26 mouse cellular contexts compared by ENCODE assay signal in the genomic region with DNA sequence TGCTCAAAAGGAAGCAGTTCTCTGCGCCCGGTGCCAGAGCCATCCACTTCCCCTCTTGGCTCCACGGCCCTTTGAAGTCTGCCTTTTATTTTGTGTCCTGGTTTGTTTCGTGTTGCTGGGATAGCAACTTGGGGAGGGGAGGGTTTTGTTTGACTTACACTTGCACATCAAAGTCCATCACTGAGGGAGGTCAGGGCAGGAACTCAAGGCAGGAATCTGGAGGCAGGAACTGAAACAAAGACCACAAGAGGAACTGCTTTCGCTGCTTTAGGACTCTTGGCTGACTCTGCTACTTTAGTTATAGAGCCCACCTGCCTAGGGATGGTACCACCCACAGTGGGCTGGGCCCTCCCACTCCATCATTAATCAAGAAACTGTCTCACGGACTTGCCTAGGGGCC. TPM values are rescaled to one million over a fixed set of nuclear protein-coding genes. Genes with fewer than 3 reads are reported as not detected.
DNase-seq lines count a peak whose midpoint lies in the region; ATAC-seq and TF ChIP-seq lines count a peak whose summit lies in the region.
"Had no signal": no experiment of that assay in that cellular context is flagged by ENCODE, and none has a peak within 500 bp of the region (broad histone marks: within the 10 kb centered on the region; RNA-seq: fewer than 3 reads in every experiment).

No protein-coding gene starts in this region.

- no peak for TF ChIP-seq EP300 in heart, adult 2 months (IDR thresholded peaks at IDR 0.05; ENCODE audit: insufficient read depth, low read depth, low read length)

- H3K9ac ChIP-seq in heart, embryonic 12.5 days, result no peak overlapping the region
- no peak overlapping the region for H3K9ac ChIP-seq in heart, adult 2 months (ENCODE audit: low read depth, low read length)
- H3K9ac ChIP-seq: embryonic facial prominence, embryonic 12.5 days; hindbrain, embryonic 14.5 days; limb, embryonic 12.5 days; stomach, embryonic 15.5 days had no signal

- peak overlapping the region; percentile 46 for H3K4me2 ChIP-seq in heart, embryonic 12.5 days
- H3K4me2 ChIP-seq: embryonic facial prominence, embryonic 12.5 days; hindbrain, embryonic 14.5 days; limb, embryonic 12.5 days; stomach, embryonic 15.5 days had no signal

- no peak for TF ChIP-seq CTCF in heart, adult 2 months (IDR thresholded peaks at IDR 0.05)

- no peaks in the 10 kb centered on the region for H3K9me3 ChIP-seq in heart, embryonic 12.5 days (replicated peaks)
- H3K9me3 ChIP-seq: embryonic facial prominence, embryonic 12.5 days; limb, embryonic 12.5 days; stomach, embryonic 15.5 days had no signal

- 0 out of 2 replicates have a peak overlapping the region, but pooled peaks have one; percentile 3 for H3K4me3 ChIP-seq in heart, embryonic 12.5 days
- H3K4me3 ChIP-seq in heart, adult 2 months, result no peak overlapping the region
- H3K4me3 ChIP-seq: embryonic facial prominence, embryonic 12.5 days; left cerebral cortex, adult 2 months; limb, embryonic 12.5 days; stomach, embryonic 15.5 days had no signal

- H3K27me3 ChIP-seq in heart, embryonic 12.5 days (replicated peaks), result 0 out of 2 replicates have a peak, but pooled peaks cover 7% of the 10 kb centered on the region
- no peaks in the 10 kb centered on the region for H3K27me3 ChIP-seq in heart, adult 2 months (ENCODE audit: control insufficient read depth, insufficient read depth, low read length)
- H3K27me3 ChIP-seq: embryonic facial prominence, embryonic 12.5 days; limb, embryonic 12.5 days; stomach, embryonic 15.5 days had no signal

- no peaks in the 10 kb centered on the region for H3K79me2 ChIP-seq in heart, adult 2 months (replicated peaks; ENCODE audit: control insufficient read depth, insufficient read depth, low read length)

- H3K27ac ChIP-seq in heart, embryonic 12.5 days (ENCODE audit: poor library complexity, severe bottlenecking), result no peak overlapping the region
- H3K27ac ChIP-seq in heart, adult 2 months, result no peak overlapping the region
- H3K27ac ChIP-seq: embryonic facial prominence, embryonic 12.5 days; hindbrain, embryonic 14.5 days; left cerebral cortex, adult 2 months; limb, embryonic 12.5 days; stomach, embryonic 15.5 days had no signal

- intact Hi-C loops in heart, adult 2 months (cut with DNase I), result no loop called here

- no peaks in the 10 kb centered on the region for H3K36me3 ChIP-seq in heart, embryonic 12.5 days
- H3K36me3 ChIP-seq in heart, adult 2 months (ENCODE audit: control insufficient read depth, insufficient read depth, low read length), result no peaks in the 10 kb centered on the region
- H3K36me3 ChIP-seq: embryonic facial prominence, embryonic 12.5 days; limb, embryonic 12.5 days; stomach, embryonic 15.5 days had no signal

- no peak for ATAC-seq in heart, embryonic 12.5 days (ENCODE audit: insufficient number of reproducible peaks, low FRiP score)
- 0 out of 2 replicates have a peak, but pooled peaks have one; percentile 13 for ATAC-seq in megakaryocyte progenitor cell, adult 5-6 weeks (replicated peaks; ENCODE audit: poor library complexity)
- ATAC-seq: forebrain, embryonic 16.5 days; intestine, postnatal 0 days had no signal

- no peak for TF ChIP-seq POLR2A in heart, adult 2 months (IDR thresholded peaks at IDR 0.05; ENCODE audit: insufficient read depth, low read depth, low read length)

- H3K4me1 ChIP-seq in heart, embryonic 12.5 days (replicated peaks), result peaks cover 42% of the 10 kb centered on the region
- no peaks in the 10 kb centered on the region; the same call in 1 of the 2 replicates for H3K4me1 ChIP-seq in heart, adult 2 months (ENCODE audit: control insufficient read depth, insufficient read depth, low read length)
- H3K4me1 ChIP-seq: stomach, embryonic 15.5 days had no signal

- 65% methylated on average over 6 of the region's 6 CpGs for WGBS in heart, embryonic 12.5 days
- 49% methylated on average over 6 of the region's 6 CpGs for WGBS in heart, adult 2 months

- no peak for DNase-seq in heart, adult 2 months
- peak; percentile 43 for DNase-seq in A20 (ENCODE audit: low read depth, low spot score)
- DNase-seq in ZHBTc4 (ENCODE audit: low read depth, low spot score), result peak; percentile 86
- DNase-seq in left cerebral cortex, adult 11 months (ENCODE audit: low spot score), result no peak
- DNase-seq in right cerebral cortex, adult 2 months (ENCODE audit: low spot score in 2 of 2), result no peak
- DNase-seq: adrenal gland, postnatal 10 days; cerebellum, adult 11 months; cerebellum, adult 9-10 months; embryo, embryonic 11 days; heart, postnatal 10 days; kidney, adult 9 months; kidney, postnatal 10 days; layer of hippocampus, adult 9-11 months; lung, postnatal 36 days; midbrain, embryonic 14.5 days; right cerebral cortex, postnatal 14 days; thymus, postnatal 14 days had no signal

RNA-seq across cellular contexts. Expression of gene Fam83f, which starts 45.2 kb away (rescaled TPM):
- polyA plus RNA-seq in heart, embryonic 12.5 days (2016; fragmentation: Nextera tagmentation; extraction: Ambion mirVana), result 0.08 and 0.20 TPM in 2 replicates
- not detected for total RNA-seq in heart, adult 2 months (2021)
- 0.09 and 0.21 TPM in 2 replicates for polyA plus RNA-seq in heart, adult 2 months (2012; rRNA removed)
- total RNA-seq in megakaryocyte progenitor cell, adult 5-6 weeks (2015), result 0.05 and 0.20 TPM in 2 replicates
- 0.10 and 0.42 TPM in 2 replicates for total RNA-seq in megakaryocyte progenitor cell, adult 5-6 weeks (2017)
- polyA plus RNA-seq: forebrain, embryonic 16.5 days had no signal

RNA-seq across cellular contexts. Expression of gene Grap2, which starts 54.1 kb away (rescaled TPM):
- polyA plus RNA-seq in heart, embryonic 12.5 days (2016; fragmentation: Nextera tagmentation; extraction: Ambion mirVana), result 11.2 and 12.0 TPM in 2 replicates
- total RNA-seq in heart, adult 2 months (2021), result 1 to 10 TPM in 1 of 2 experiments, under 1 TPM in 1; 0.47 to 1.6 TPM
- 0.64 and 1.3 TPM in 2 replicates for polyA plus RNA-seq in heart, adult 2 months (2012; rRNA removed)
- 0.05 and 1.2 TPM in 2 replicates for total RNA-seq in megakaryocyte progenitor cell, adult 5-6 weeks (2015)
- total RNA-seq in megakaryocyte progenitor cell, adult 5-6 weeks (2017), result 1.5 and 1.8 TPM in 2 replicates
- polyA plus RNA-seq: forebrain, embryonic 16.5 days had no signal

Comparison
In these comparisons a context has a peak if more than half of its experiments do, and no peak if none do; other contexts are left out.
1. DNase-seq: peak in A20 (single experiment) and ZHBTc4 (single experiment); none in heart, adult 2 months (0 of 2), left cerebral cortex, adult 11 months (single experiment) and right cerebral cortex, adult 2 months (0 of 2).